Mouse (Mus musculus) olfactory bulb, adult 2 months (tissue): ENCODE results near the gene Fam240a.

Source experiments
- CTCF ChIP-seq: fragments of 200-500 bp; IDR thresholded peaks from 2 replicates; pipeline ENCODE4 v1.5.1; 2012; ENCODE audit warnings: low read depth, mild to moderate bottlenecking, low read length, moderate library complexity; ENCODE audit not compliant: insufficient read depth
- POLR2A ChIP-seq: fragments of 200-500 bp; IDR thresholded peaks from 2 replicates; pipeline ENCODE4 v1.6.1; 2012; ENCODE audit warnings: mild to moderate bottlenecking, low read depth, low read length, moderate library complexity; ENCODE audit not compliant: insufficient read depth

- TF ChIP-seq CTCF (no peak), POLR2A (no peak)
Measured at GRCm38 (mm10) chr9:110952931-110953549, 36.4 kb upstream of the Fam240a start.
